In the genomic region with DNA sequence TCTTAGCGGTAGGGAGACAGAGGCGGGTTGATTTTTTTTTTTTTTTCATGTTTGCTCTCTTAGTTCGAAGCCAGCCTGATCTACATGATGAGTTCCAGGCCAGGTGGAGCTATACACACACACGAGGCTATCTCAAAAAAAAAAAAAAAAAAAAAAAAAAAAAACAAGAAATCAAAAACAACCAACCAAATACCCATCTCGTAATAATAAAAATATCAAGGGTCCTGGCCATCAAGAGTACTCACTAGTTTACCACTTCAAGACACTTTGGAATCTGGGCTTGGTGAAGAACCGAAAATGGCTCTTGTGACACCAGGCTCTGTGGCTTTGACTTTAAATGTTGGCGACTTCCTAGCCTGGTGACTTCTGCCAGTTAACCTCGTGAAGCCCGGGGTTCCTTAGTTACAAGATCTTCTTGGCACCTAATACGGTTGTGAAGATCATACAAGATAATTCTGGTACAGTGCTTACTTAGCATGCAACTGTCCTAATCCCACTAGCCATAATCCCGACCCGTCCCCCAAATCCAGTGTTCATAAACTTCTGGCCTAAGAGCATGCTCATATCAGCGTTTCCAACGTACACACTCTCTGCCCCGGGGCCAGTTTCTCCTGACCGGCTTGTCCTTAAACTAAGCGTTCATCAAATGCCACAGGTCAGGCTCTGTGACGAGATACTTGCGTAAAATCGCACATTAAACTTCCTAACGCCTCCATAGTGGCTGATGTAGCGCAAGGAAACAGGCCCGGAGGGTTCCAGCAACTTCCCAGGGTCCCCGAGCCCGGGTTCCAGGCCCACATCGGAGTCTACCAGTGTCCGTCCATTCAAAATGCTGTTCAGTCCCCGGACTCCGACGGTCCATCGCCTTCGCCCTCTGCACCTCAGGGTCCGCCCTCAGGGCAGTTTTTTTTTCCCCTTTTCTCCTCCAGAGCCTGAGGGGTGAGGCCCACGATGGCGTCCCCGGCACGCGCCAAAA, we compare ENCODE assay signal across 8 mouse cellular contexts. TPM values are rescaled to one million over a fixed set of nuclear protein-coding genes. Genes with fewer than 3 reads are reported as not detected.
DNase-seq lines count a peak whose midpoint lies in the region; ATAC-seq and TF ChIP-seq lines count a peak whose summit lies in the region.

No protein-coding gene starts in this region.

- no peak for TF ChIP-seq POLR2A in bone marrow, adult 2 months (IDR thresholded peaks at IDR 0.05; ENCODE audit: borderline replicate concordance, control insufficient read depth, low read depth, low read length)

- peak; percentile 35 to 56 for DNase-seq in right cerebral cortex, adult 2 months (ENCODE audit: low spot score in 2 of 2)
- DNase-seq in right cerebral cortex, postnatal 14 days: no peak
- DNase-seq in forebrain, embryonic 14.5 days (ENCODE audit: low spot score): peak; percentile 51
- no peak for DNase-seq in hindbrain, embryonic 10.5 days (ENCODE audit: low spot score)
- peak; percentile 46 for DNase-seq in midbrain, postnatal 0 days (ENCODE audit: low spot score)
- no peak for DNase-seq in Muller cell, postnatal 12 days (ENCODE audit: inconsistent ontology term)

- peak overlapping the region; percentile 90 for H3K4me2 ChIP-seq in forebrain, embryonic 14.5 days (ENCODE audit: low read length)
- H3K4me2 ChIP-seq in limb, embryonic 12.5 days: peak overlapping the region; percentile 89
- H3K4me2 ChIP-seq in midbrain, postnatal 0 days (ENCODE audit: low read depth, low read length, poor library complexity, severe bottlenecking): peak overlapping the region; percentile 95

- TF ChIP-seq CTCF in bone marrow, adult 2 months (IDR thresholded peaks at IDR 0.05; ENCODE audit: control insufficient read depth, insufficient read depth, low read length): no peak
- no peak for TF ChIP-seq CTCF in midbrain, postnatal 0 days (IDR thresholded peaks at IDR 0.05)

- ATAC-seq in forebrain, embryonic 14.5 days: no peak; the same call in 1 of the 2 replicates
- ATAC-seq in limb, embryonic 12.5 days (ENCODE audit: insufficient number of reproducible peaks, insufficient read depth, low FRiP score, low TSS enrichment, low read depth): peak; percentile 53
- ATAC-seq in midbrain, postnatal 0 days (ENCODE audit: low FRiP score): peak; percentile 52

- H3K27ac ChIP-seq in bone marrow, adult 2 months (ENCODE audit: control insufficient read depth, insufficient read depth, low read depth, low read length, poor library complexity): peak overlapping the region; percentile 95
- peak overlapping the region; percentile 27; the same call in 1 of the 2 replicates for H3K27ac ChIP-seq in forebrain, embryonic 14.5 days (ENCODE audit: low read depth, low read length)
- H3K27ac ChIP-seq in hindbrain, embryonic 10.5 days: peak overlapping the region; percentile 96
- peak overlapping the region; percentile 69 for H3K27ac ChIP-seq in limb, embryonic 12.5 days
- 0 out of 2 replicates have a peak overlapping the region, but pooled peaks have one; percentile 28 for H3K27ac ChIP-seq in midbrain, postnatal 0 days (ENCODE audit: low read depth, low read length)

- 7% methylated on average over 38 of the region's 38 CpGs for WGBS in bone marrow, adult 2 months
- 16% methylated on average over 38 of the region's 38 CpGs for WGBS in forebrain, embryonic 14.5 days
- 15% methylated on average over 38 of the region's 38 CpGs for WGBS in hindbrain, embryonic 10.5 days
- WGBS in limb, embryonic 12.5 days: 14% methylated on average over 38 of the region's 38 CpGs
- WGBS in midbrain, postnatal 0 days: 13% methylated on average over 38 of the region's 38 CpGs

- peak overlapping the region; percentile 87 for H3K9ac ChIP-seq in forebrain, embryonic 14.5 days (ENCODE audit: low read length)
- H3K9ac ChIP-seq in limb, embryonic 12.5 days (replicated peaks): peak overlapping the region; percentile 92
- peak overlapping the region; percentile 78 for H3K9ac ChIP-seq in midbrain, postnatal 0 days (replicated peaks; ENCODE audit: low read length, poor library complexity, severe bottlenecking)

- H3K36me3 ChIP-seq in forebrain, embryonic 14.5 days (ENCODE audit: control insufficient read depth, insufficient read depth, low read length): no peaks in the 10 kb centered on the region
- peaks cover 2% of the 10 kb centered on the region; the same call in 1 of the 2 replicates for H3K36me3 ChIP-seq in hindbrain, embryonic 10.5 days
- H3K36me3 ChIP-seq in limb, embryonic 12.5 days: no peaks in the 10 kb centered on the region
- no peaks in the 10 kb centered on the region for H3K36me3 ChIP-seq in midbrain, postnatal 0 days (ENCODE audit: insufficient read depth, low read length)

- peak overlapping the region; percentile 75 for H3K4me3 ChIP-seq in bone marrow, adult 2 months (replicated peaks; ENCODE audit: control insufficient read depth, low read depth, low read length)
- peak overlapping the region; percentile 83 for H3K4me3 ChIP-seq in forebrain, embryonic 14.5 days (ENCODE audit: low read depth, low read length)
- peak overlapping the region; percentile 92 for H3K4me3 ChIP-seq in hindbrain, embryonic 10.5 days
- peak overlapping the region; percentile 91 for H3K4me3 ChIP-seq in limb, embryonic 12.5 days (replicated peaks)
- peak overlapping the region; percentile 86 for H3K4me3 ChIP-seq in midbrain, postnatal 0 days (ENCODE audit: low read depth, low read length)

- no peaks in the 10 kb centered on the region; the same call in 1 of the 2 replicates for H3K4me1 ChIP-seq in bone marrow, adult 2 months (ENCODE audit: control insufficient read depth, insufficient read depth, low read length)
- H3K4me1 ChIP-seq in forebrain, embryonic 14.5 days (ENCODE audit: control insufficient read depth, insufficient read depth, low read length): peaks cover 5% of the 10 kb centered on the region; the same call in 1 of the 2 replicates
- H3K4me1 ChIP-seq in hindbrain, embryonic 10.5 days (replicated peaks): peaks cover 28% of the 10 kb centered on the region
- peaks cover 15% of the 10 kb centered on the region for H3K4me1 ChIP-seq in limb, embryonic 12.5 days (replicated peaks)
- no peaks in the 10 kb centered on the region for H3K4me1 ChIP-seq in midbrain, postnatal 0 days (ENCODE audit: insufficient read depth, low read length)

- H3K9me3 ChIP-seq in forebrain, embryonic 14.5 days (replicated peaks; ENCODE audit: control insufficient read depth, low read length): no peaks in the 10 kb centered on the region
- H3K9me3 ChIP-seq in hindbrain, embryonic 10.5 days: no peaks in the 10 kb centered on the region
- H3K9me3 ChIP-seq in limb, embryonic 12.5 days: no peaks in the 10 kb centered on the region
- H3K9me3 ChIP-seq in midbrain, postnatal 0 days (ENCODE audit: low read length): no peaks in the 10 kb centered on the region

- H3K27me3 ChIP-seq in forebrain, embryonic 14.5 days (replicated peaks; ENCODE audit: control insufficient read depth, insufficient read depth, low read length): no peaks in the 10 kb centered on the region
- no peaks in the 10 kb centered on the region for H3K27me3 ChIP-seq in hindbrain, embryonic 10.5 days (ENCODE audit: insufficient read depth, poor library complexity, severe bottlenecking)
- no peaks in the 10 kb centered on the region for H3K27me3 ChIP-seq in limb, embryonic 12.5 days
- no peaks in the 10 kb centered on the region for H3K27me3 ChIP-seq in midbrain, postnatal 0 days (ENCODE audit: insufficient read depth, low read length)

RNA-seq across cellular contexts. Expression of a gene that starts 0.8 kb away (rescaled TPM):
- polyA plus RNA-seq in bone marrow, adult 2 months (2011; ENCODE audit: insufficient read depth, insufficient read length, low replicate concordance, missing spikeins): 41.6 and 73.1 TPM in 2 replicates
- polyA plus RNA-seq in forebrain, embryonic 14.5 days (2014; fragmentation: Nextera tagmentation; extraction: Ambion mirVana): 18.1 and 21.2 TPM in 2 replicates
- polyA plus RNA-seq in hindbrain, embryonic 10.5 days (2016; fragmentation: Nextera tagmentation; extraction: Ambion mirVana): 29.7 and 45.0 TPM in 2 replicates
- polyA plus RNA-seq in limb, embryonic 12.5 days (2016; fragmentation: Nextera tagmentation; extraction: Ambion mirVana): 44.6 and 45.3 TPM in 2 replicates
- total RNA-seq in midbrain, postnatal 0 days (2014; rRNA removed): 31.2 and 36.6 TPM in 2 replicates
- 19.1 and 20.5 TPM in 2 replicates for polyA plus RNA-seq in midbrain, postnatal 0 days (2015; fragmentation: Nextera tagmentation; extraction: Ambion mirVana)

Comparison
In these comparisons a context has a peak if more than half of its experiments do, and no peak if none do; other contexts are left out.
1. DNase-seq: peak in right cerebral cortex, adult 2 months (2 of 2), forebrain, embryonic 14.5 days (single experiment) and midbrain, postnatal 0 days (single experiment); none in right cerebral cortex, postnatal 14 days (single experiment), hindbrain, embryonic 10.5 days (single experiment) and Muller cell, postnatal 12 days (single experiment).
2. H3K27ac ChIP-seq: peak in every context shown above with its lines; median percentile 96 in hindbrain, embryonic 10.5 days; 95 in bone marrow, adult 2 months; 69 in limb, embryonic 12.5 days; 28 in midbrain, postnatal 0 days; 27 in forebrain, embryonic 14.5 days.
3. Peak in every context shown above with its lines, with median percentiles within 50 percentile points of each other: H3K4me3 ChIP-seq, H3K4me2 ChIP-seq and H3K9ac ChIP-seq.